Mouse (Mus musculus): ENCODE measurements around the gene Acoxl. TPM values are rescaled to one million over a fixed set of nuclear protein-coding genes. Genes with fewer than 3 reads are reported as not detected.

The Acoxl gene
- polyA plus RNA-seq, 1 experiment from 2014 or later: not detected

- no peaks in the 10 kb centered on the region for H3K27me3 ChIP-seq (ENCODE audit: control insufficient read depth, insufficient read depth, low read length)
- no peak overlapping the region for H3K4me3 ChIP-seq (replicated peaks; ENCODE audit: low read length)
- H3K9ac ChIP-seq: no peak overlapping the region
- no peak for ATAC-seq (ENCODE audit: low FRiP score)
- no peak for DNase-seq (ENCODE audit: low spot score)
- 0 out of 2 replicates have a peak, but pooled peaks cover 5% of the 10 kb centered on the region for H3K4me1 ChIP-seq (replicated peaks; ENCODE audit: control insufficient read depth, insufficient read depth, low read length)
- H3K36me3 ChIP-seq (replicated peaks; ENCODE audit: control insufficient read depth, insufficient read depth): no peaks in the 10 kb centered on the region
- H3K9me3 ChIP-seq (ENCODE audit: control insufficient read depth, low read length): no peaks in the 10 kb centered on the region
- 93% methylated on average over 3 of the region's 3 CpGs for WGBS
- H3K4me2 ChIP-seq (replicated peaks): no peak overlapping the region
- no peak overlapping the region for H3K27ac ChIP-seq
These were observed 331.9 kb downstream of the Acoxl start for GRCm38 (mm10) chr2:128170614-128171013.

GRCm38 (mm10) chr2:128172266-128172665, 333.6 kb downstream of the Acoxl start:
- Histone ChIP-seq H3K4me3 (replicated peaks; ENCODE audit: low read length) (no peak overlapping the region), H3K36me3 (replicated peaks; ENCODE audit: control insufficient read depth, insufficient read depth) (no peaks in the 10 kb centered on the region), H3K27ac (no peak overlapping the region), H3K4me1 (replicated peaks; ENCODE audit: control insufficient read depth, insufficient read depth, low read length) (peaks cover 14% of the 10 kb centered on the region; the same call in 1 of the 2 replicates), H3K9ac (no peak overlapping the region), H3K4me2 (replicated peaks) (no peak overlapping the region), H3K27me3 (ENCODE audit: control insufficient read depth, insufficient read depth, low read length) (no peaks in the 10 kb centered on the region), H3K9me3 (ENCODE audit: control insufficient read depth, low read length) (no peaks in the 10 kb centered on the region)
- whole genome bisulfite sequencing: 95% methylated on average over 5 of the region's 5 CpGs
- DNase-seq (ENCODE audit: low spot score) (no peak), ATAC-seq (ENCODE audit: low FRiP score) (no peak)

Small RNA genes lying within 50 kb of the gene (microRNA-seq; reads per million reads assigned to microRNA genes)
- gene Gm22411: not detected

Other genes starting within 250 kb of the Acoxl start
- gene Mal, start 182.2 kb upstream of the Acoxl start, polyA plus RNA-seq (2014; fragmentation: Nextera tagmentation; extraction: Ambion mirVana): 3.5 and 3.7 TPM in 2 replicates
- gene Mall, start 108.9 kb upstream of the Acoxl start, polyA plus RNA-seq (2014; fragmentation: Nextera tagmentation; extraction: Ambion mirVana): 1.3 and 1.4 TPM in 2 replicates
- 14.9 and 15.0 TPM in 2 replicates for gene Nphp1, start 50.0 kb upstream of the Acoxl start, polyA plus RNA-seq (2014; fragmentation: Nextera tagmentation; extraction: Ambion mirVana)
- 46.4 and 50.9 TPM in 2 replicates for gene Mtln, start 46.4 kb upstream of the Acoxl start, polyA plus RNA-seq (2014; fragmentation: Nextera tagmentation; extraction: Ambion mirVana)
- 3.2 and 3.7 TPM in 2 replicates for gene Bub1, start 7.0 kb upstream of the Acoxl start, polyA plus RNA-seq (2014; fragmentation: Nextera tagmentation; extraction: Ambion mirVana)

Data from hindbrain, embryonic 14.5 days (tissue).